Mouse (Mus musculus): ENCODE results near the gene Sorbs1. TPM values are rescaled to one million over a fixed set of nuclear protein-coding genes. Genes with fewer than 3 reads are reported as not detected.

Gene Sorbs1
- polyA plus RNA-seq, 1 experiment, result 13.2 TPM

GRCm38 (mm10) chr19:40254741-40255140 is 258.8 kb downstream of the Sorbs1 start:
- TF ChIP-seq CTCF (IDR thresholded peaks at IDR 0.05; ENCODE audit: extremely low read depth, insufficient read length, insufficient replicate concordance, low read depth, low read length), result no peak
- TF ChIP-seq POLR2A (IDR thresholded peaks at IDR 0.05; ENCODE audit: low read depth, low read length), result no peak
- 82% methylated on average over 3 of the region's 3 CpGs for WGBS
- H3K36me3 ChIP-seq (ENCODE audit: control insufficient read depth, insufficient read depth, low read length), result peaks cover 23% of the 10 kb centered on the region
- H3K27me3 ChIP-seq (ENCODE audit: control insufficient read depth, insufficient read depth, low read length), result no peaks in the 10 kb centered on the region
- H3K4me3 ChIP-seq (ENCODE audit: low read depth, low read length), result no peak overlapping the region
- peaks cover 36% of the 10 kb centered on the region for H3K4me1 ChIP-seq (ENCODE audit: control insufficient read depth, insufficient read depth, insufficient read length, low read length)
- no peak overlapping the region for H3K27ac ChIP-seq (ENCODE audit: insufficient read depth, low read depth, low read length)

DNA sequence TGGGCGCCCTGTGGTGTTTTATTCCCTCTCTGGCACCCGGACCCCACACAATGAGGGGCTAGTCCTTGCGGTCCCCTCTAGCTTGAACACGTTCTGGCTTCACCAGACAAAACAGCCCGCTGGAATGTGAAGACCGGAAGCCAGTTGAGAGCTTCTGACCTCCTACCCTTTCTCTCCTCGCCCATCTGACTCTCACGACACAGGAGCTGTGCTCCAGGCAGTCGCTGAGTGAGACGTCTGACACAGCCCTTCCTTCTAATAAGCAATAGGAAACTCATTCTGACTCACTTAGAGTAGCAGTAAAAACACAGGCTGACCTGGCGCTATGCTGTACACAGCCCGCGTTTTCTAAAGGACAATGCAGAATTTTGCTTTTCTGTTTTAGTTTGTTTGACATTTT is 259.8 kb downstream of the Sorbs1 start:
- Histone ChIP-seq H3K4me3 (ENCODE audit: low read depth, low read length) (no peak overlapping the region), H3K27ac (ENCODE audit: insufficient read depth, low read depth, low read length) (peak overlapping the region; percentile 30; the same call in 1 of the 2 replicates), H3K4me1 (ENCODE audit: control insufficient read depth, insufficient read depth, insufficient read length, low read length) (peaks cover 36% of the 10 kb centered on the region), H3K27me3 (ENCODE audit: control insufficient read depth, insufficient read depth, low read length) (no peaks in the 10 kb centered on the region), H3K36me3 (ENCODE audit: control insufficient read depth, insufficient read depth, low read length) (peaks cover 21% of the 10 kb centered on the region)
- 75% methylated on average over 13 of the region's 13 CpGs for WGBS
- TF ChIP-seq CTCF (IDR thresholded peaks at IDR 0.05; ENCODE audit: extremely low read depth, insufficient read length, insufficient replicate concordance, low read depth, low read length) (no peak), POLR2A (IDR thresholded peaks at IDR 0.05; ENCODE audit: low read depth, low read length) (no peak)

DNA sequence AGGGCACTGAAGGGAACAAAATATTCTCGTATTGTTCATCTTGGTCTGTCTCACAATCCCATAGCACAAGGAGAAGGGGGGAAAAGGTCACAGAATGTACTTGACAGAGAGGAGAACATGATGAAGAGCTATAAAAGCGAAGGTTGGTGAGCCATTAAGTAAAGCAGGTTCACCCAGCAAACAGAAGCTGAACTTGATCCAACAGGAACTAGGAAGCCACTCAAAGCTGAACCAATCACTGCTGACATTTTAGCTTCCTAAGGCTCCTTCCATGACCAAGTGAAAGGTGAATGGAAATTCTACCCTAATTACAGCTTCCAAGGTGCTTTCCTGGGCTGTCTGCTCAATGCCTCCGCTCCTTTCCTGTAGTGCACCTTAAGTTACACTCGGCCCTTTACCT is 262.5 kb downstream of the Sorbs1 start:
- peaks cover 35% of the 10 kb centered on the region; the same call in 1 of the 2 replicates for H3K4me1 ChIP-seq (ENCODE audit: control insufficient read depth, insufficient read depth, insufficient read length, low read length)
- no peak overlapping the region for H3K4me3 ChIP-seq (ENCODE audit: low read depth, low read length)
- peak overlapping the region; percentile 95 for H3K27ac ChIP-seq (ENCODE audit: insufficient read depth, low read depth, low read length)
- peaks cover 27% of the 10 kb centered on the region for H3K36me3 ChIP-seq (ENCODE audit: control insufficient read depth, insufficient read depth, low read length)
- 34% methylated on average over 4 of the region's 4 CpGs for WGBS
- TF ChIP-seq CTCF (IDR thresholded peaks at IDR 0.05; ENCODE audit: extremely low read depth, insufficient read length, insufficient replicate concordance, low read depth, low read length), result no peak
- no peak for TF ChIP-seq POLR2A (IDR thresholded peaks at IDR 0.05; ENCODE audit: low read depth, low read length)
- H3K27me3 ChIP-seq (ENCODE audit: control insufficient read depth, insufficient read depth, low read length), result no peaks in the 10 kb centered on the region

DNA sequence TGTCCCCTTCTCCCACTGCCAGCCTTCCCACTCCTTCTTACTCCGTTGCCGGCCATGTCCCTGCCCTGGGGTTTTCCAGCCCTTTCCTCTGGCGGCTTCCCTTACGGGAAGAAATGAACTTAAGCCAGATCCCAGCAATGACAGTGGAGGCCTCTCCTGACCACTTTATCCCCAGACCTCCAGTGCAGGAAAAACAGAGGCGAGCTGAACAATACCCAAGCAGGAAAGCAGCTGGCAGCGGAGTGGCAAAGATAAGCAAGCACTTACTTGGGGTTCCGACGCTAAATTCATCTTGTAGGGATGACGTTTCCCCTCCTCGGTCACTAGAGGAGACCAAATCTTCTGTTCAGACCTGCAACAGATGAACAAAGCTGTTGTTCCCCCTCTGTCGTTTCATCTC is 264.2 kb downstream of the Sorbs1 start:
- Histone ChIP-seq H3K4me1 (ENCODE audit: control insufficient read depth, insufficient read depth, insufficient read length, low read length) (peaks cover 35% of the 10 kb centered on the region; the same call in 1 of the 2 replicates), H3K36me3 (ENCODE audit: control insufficient read depth, insufficient read depth, low read length) (peaks cover 27% of the 10 kb centered on the region), H3K27ac (ENCODE audit: insufficient read depth, low read depth, low read length) (0 out of 2 replicates have a peak overlapping the region, but pooled peaks have one; percentile 9), H3K27me3 (ENCODE audit: control insufficient read depth, insufficient read depth, low read length) (no peaks in the 10 kb centered on the region), H3K4me3 (ENCODE audit: low read depth, low read length) (no peak overlapping the region)
- TF ChIP-seq CTCF (IDR thresholded peaks at IDR 0.05; ENCODE audit: extremely low read depth, insufficient read length, insufficient replicate concordance, low read depth, low read length), result no peak
- TF ChIP-seq POLR2A (IDR thresholded peaks at IDR 0.05; ENCODE audit: low read depth, low read length), result no peak
- whole genome bisulfite sequencing, result 75% methylated on average over 11 of the region's 11 CpGs

DNA sequence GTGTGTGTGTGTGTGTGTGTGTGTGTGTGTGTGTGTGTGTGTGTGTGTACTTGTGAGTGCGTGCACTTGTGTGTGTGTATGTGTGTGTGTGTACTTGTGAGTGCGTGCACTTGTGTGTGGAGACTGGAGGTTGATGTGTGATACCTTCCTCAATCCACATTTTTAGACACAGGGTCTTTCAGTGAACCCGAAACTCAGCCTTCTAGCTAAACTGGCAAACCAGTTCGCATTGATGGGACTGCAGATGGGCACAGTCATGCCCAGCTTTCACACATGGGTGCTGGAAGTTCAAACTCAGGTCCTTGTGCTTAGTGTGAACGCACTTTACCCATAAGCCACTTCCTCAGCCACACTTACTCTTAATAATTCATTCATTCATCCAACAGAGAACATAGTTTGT is 265.1 kb downstream of the Sorbs1 start:
- no peak overlapping the region for H3K4me3 ChIP-seq (ENCODE audit: low read depth, low read length)
- WGBS, result 90% methylated on average over 5 of the region's 5 CpGs
- no peaks in the 10 kb centered on the region for H3K27me3 ChIP-seq (ENCODE audit: control insufficient read depth, insufficient read depth, low read length)
- H3K4me1 ChIP-seq (ENCODE audit: control insufficient read depth, insufficient read depth, insufficient read length, low read length), result peaks cover 32% of the 10 kb centered on the region; the same call in 1 of the 2 replicates
- peaks cover 35% of the 10 kb centered on the region for H3K36me3 ChIP-seq (ENCODE audit: control insufficient read depth, insufficient read depth, low read length)
- no peak for TF ChIP-seq CTCF (IDR thresholded peaks at IDR 0.05; ENCODE audit: extremely low read depth, insufficient read length, insufficient replicate concordance, low read depth, low read length)
- TF ChIP-seq POLR2A (IDR thresholded peaks at IDR 0.05; ENCODE audit: low read depth, low read length), result no peak
- H3K27ac ChIP-seq (ENCODE audit: insufficient read depth, low read depth, low read length), result peak overlapping the region; percentile 64

- TF ChIP-seq POLR2A (IDR thresholded peaks at IDR 0.05; ENCODE audit: low read depth, low read length) (no peak), CTCF (IDR thresholded peaks at IDR 0.05; ENCODE audit: extremely low read depth, insufficient read length, insufficient replicate concordance, low read depth, low read length) (no peak)
- H3K4me1 ChIP-seq (ENCODE audit: control insufficient read depth, insufficient read depth, insufficient read length, low read length), result peaks cover 27% of the 10 kb centered on the region; the same call in 1 of the 2 replicates
- no peaks in the 10 kb centered on the region for H3K27me3 ChIP-seq (ENCODE audit: control insufficient read depth, insufficient read depth, low read length)
- H3K4me3 ChIP-seq (ENCODE audit: low read depth, low read length), result no peak overlapping the region
- H3K36me3 ChIP-seq (ENCODE audit: control insufficient read depth, insufficient read depth, low read length), result peaks cover 45% of the 10 kb centered on the region
- WGBS, result 11% methylated on average over 5 of the region's 5 CpGs
- no peak overlapping the region for H3K27ac ChIP-seq (ENCODE audit: insufficient read depth, low read depth, low read length)
Measured at GRCm38 (mm10) chr19:40247268-40247666, 266.3 kb downstream of the Sorbs1 start.

GRCm38 (mm10) chr19:40246646-40247267 is 266.8 kb downstream of the Sorbs1 start:
- Histone ChIP-seq H3K4me3 (ENCODE audit: low read depth, low read length) (no peak overlapping the region), H3K4me1 (ENCODE audit: control insufficient read depth, insufficient read depth, insufficient read length, low read length) (peaks cover 22% of the 10 kb centered on the region; the same call in 1 of the 2 replicates), H3K36me3 (ENCODE audit: control insufficient read depth, insufficient read depth, low read length) (peaks cover 48% of the 10 kb centered on the region), H3K27me3 (ENCODE audit: control insufficient read depth, insufficient read depth, low read length) (no peaks in the 10 kb centered on the region), H3K27ac (ENCODE audit: insufficient read depth, low read depth, low read length) (peak overlapping the region; percentile 76)
- 60% methylated on average over 7 of the region's 7 CpGs for WGBS
- TF ChIP-seq CTCF (IDR thresholded peaks at IDR 0.05; ENCODE audit: extremely low read depth, insufficient read length, insufficient replicate concordance, low read depth, low read length) (no peak), POLR2A (IDR thresholded peaks at IDR 0.05; ENCODE audit: low read depth, low read length) (no peak)

Other genes with a start within 250 kb of the Sorbs1 start
- gene Pdlim1, start 241.9 kb downstream of the Sorbs1 start, polyA plus RNA-seq (2012; rRNA removed), result 92.8 and 353 TPM in 2 replicates
- gene Aldh18a1, start 74.7 kb upstream of the Sorbs1 start, polyA plus RNA-seq (2012; rRNA removed), result 34.4 and 87.3 TPM in 2 replicates
- 3.7 and 4.0 TPM in 2 replicates for gene Tctn3, start 98.5 kb upstream of the Sorbs1 start, polyA plus RNA-seq (2012; rRNA removed)
- gene Entpd1, start 98.6 kb upstream of the Sorbs1 start, polyA plus RNA-seq (2012; rRNA removed), result 3.1 and 4.6 TPM in 2 replicates
- gene Cc2d2b, start 235.0 kb upstream of the Sorbs1 start, polyA plus RNA-seq (2012; rRNA removed), result not detected in 2 replicates